Comparison of ENCODE assay signal across 11 mouse cellular contexts in the genomic region with DNA sequence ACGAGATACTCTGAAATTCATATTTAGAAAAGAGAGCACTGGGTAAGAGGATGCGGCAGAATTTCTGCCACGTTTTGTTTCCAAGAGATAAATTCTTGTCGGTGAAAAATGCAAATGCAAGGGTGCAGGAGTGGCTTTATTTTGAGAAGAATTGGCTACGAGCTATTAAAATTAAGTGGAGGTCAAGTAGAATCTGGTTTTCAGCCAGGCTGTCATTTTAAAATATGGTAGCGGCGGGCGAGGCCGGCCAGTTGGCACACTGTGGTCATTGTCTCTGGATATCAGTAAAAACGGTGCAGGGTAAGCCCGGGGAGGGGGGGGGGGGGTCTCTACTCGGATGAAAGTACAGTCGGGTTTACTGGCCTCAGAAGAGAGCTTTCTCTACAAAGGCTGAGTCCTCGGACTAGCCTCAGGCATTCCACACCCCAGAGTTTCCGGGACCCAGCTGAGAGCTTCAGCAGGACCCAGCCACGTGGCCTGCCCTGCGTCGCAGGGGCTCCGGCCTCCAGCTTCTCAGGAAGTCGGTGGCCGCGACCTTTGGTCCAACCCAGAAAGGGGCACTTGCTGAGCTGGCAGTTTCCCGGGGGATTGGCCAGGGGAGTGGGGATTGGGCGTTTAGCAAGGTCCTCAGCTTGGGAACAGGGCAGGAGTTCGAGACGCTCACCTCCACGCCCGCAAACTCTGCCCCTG. TPM values are rescaled to one million over a fixed set of nuclear protein-coding genes. Genes with fewer than 3 reads are reported as not detected.
DNase-seq lines count a peak whose midpoint lies in the region; ATAC-seq lines count a peak whose summit lies in the region.
"Had no signal": no experiment of that assay in that cellular context is flagged by ENCODE, and none has a peak within 500 bp of the region (broad histone marks: within the 10 kb centered on the region; RNA-seq: fewer than 3 reads in every experiment).

No protein-coding gene starts in this region.

- peaks cover 63% of the 10 kb centered on the region for H3K27me3 ChIP-seq in neural tube, embryonic 12.5 days (replicated peaks)

- peak; percentile 15 for DNase-seq in left cerebral cortex, postnatal 4 days
- DNase-seq in left cerebral cortex, adult 11 months (ENCODE audit: low spot score), result no peak
- DNase-seq in embryo, embryonic 10.5 days (ENCODE audit: low spot score), result peak; percentile 84
- DNase-seq in heart, postnatal 4 days, result peak; percentile 31
- DNase-seq in spleen, postnatal 10 days (ENCODE audit: low spot score in 2 of 2), result no peak
- no peak for DNase-seq in cerebellum, adult 11 months
- no peak for DNase-seq in c-Kit-positive CD71-positive TER-119-positive erythroid progenitor cells, embryonic 14.5 days (ENCODE audit: low spot score)

- peak overlapping the region; percentile 13; the same call in 1 of the 2 replicates for H3K4me3 ChIP-seq in neural tube, embryonic 12.5 days

- H3K4me1 ChIP-seq in neural tube, embryonic 12.5 days, result peaks cover 25% of the 10 kb centered on the region

- intact Hi-C loops in left cerebral cortex, postnatal 4 days (cut with DNase I), result loop anchor here (5.0 to 10.0 kb wide), 2 partner anchors 351 to 473 kb away; no protein-coding TSS in a partner anchor

- H3K4me2 ChIP-seq in neural tube, embryonic 12.5 days (replicated peaks), result peak overlapping the region; percentile 48

- no peaks in the 10 kb centered on the region for H3K36me3 ChIP-seq in neural tube, embryonic 12.5 days

- no peaks in the 10 kb centered on the region for H3K9me3 ChIP-seq in neural tube, embryonic 12.5 days

- no peak overlapping the region for H3K27ac ChIP-seq in neural tube, embryonic 12.5 days

- 1% methylated on average over 28 of the region's 28 CpGs for WGBS in neural tube, embryonic 12.5 days

- no peak for ATAC-seq in neural tube, embryonic 12.5 days (ENCODE audit: low FRiP score, low read depth)

- no peak overlapping the region for H3K9ac ChIP-seq in neural tube, embryonic 12.5 days

RNA-seq across cellular contexts. Expression of gene Twist1, which starts 1.7 kb away (rescaled TPM):
- 1 to 10 TPM; 1.0 to 1.6 TPM for total RNA-seq in left cerebral cortex, postnatal 4 days (2021)
- 1 to 10 TPM; 4.3 to 4.6 TPM for total RNA-seq in heart, postnatal 4 days (2021)
- 13.1 and 15.5 TPM in 2 replicates for polyA plus RNA-seq in neural tube, embryonic 12.5 days (2016; fragmentation: Nextera tagmentation; extraction: Ambion mirVana)

RNA-seq across cellular contexts. Expression of gene Ferd3l, which starts 27.5 kb away (rescaled TPM):
- total RNA-seq in left cerebral cortex, postnatal 4 days (2021), result not detected
- not detected for total RNA-seq in heart, postnatal 4 days (2021)
- polyA plus RNA-seq in neural tube, embryonic 12.5 days (2016; fragmentation: Nextera tagmentation; extraction: Ambion mirVana), result 1.0 and 2.2 TPM in 2 replicates
- total RNA-seq: adrenal gland, adult 18-20 months; layer of hippocampus, postnatal 25 days had no signal
- polyA plus RNA-seq: spleen, adult 2 months had no signal

Comparison
In these comparisons a context has a peak if more than half of its experiments do, and no peak if none do; other contexts are left out.
1. DNase-seq: peak in left cerebral cortex, postnatal 4 days (single experiment), embryo, embryonic 10.5 days (single experiment) and heart, postnatal 4 days (single experiment); none in left cerebral cortex, adult 11 months (single experiment), spleen, postnatal 10 days (0 of 2), cerebellum, adult 11 months (single experiment) and c-Kit-positive CD71-positive TER-119-positive erythroid progenitor cells, embryonic 14.5 days (single experiment).